Mouse (Mus musculus): ENCODE results near the gene Prtg.

The Prtg gene

DNA sequence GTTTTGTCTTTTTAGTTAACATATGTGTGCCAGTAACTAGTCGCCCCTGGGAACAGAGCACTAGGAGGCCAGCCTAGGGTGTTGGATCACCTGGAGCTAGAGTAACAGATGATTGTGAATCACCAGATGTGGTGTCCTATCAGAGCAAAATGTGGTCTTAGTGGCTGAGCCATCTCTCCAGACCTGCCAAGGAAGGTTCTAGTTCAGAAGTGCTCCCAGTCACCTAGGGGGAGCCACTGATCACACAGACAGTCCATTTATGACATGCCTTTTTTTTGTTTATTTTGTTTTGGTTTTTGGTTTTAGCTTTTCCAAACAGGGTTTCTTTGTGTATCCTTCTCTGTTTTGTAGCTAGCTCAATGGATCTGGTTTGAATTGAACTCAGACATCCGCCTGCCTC, 104.7 kb downstream of the Prtg start:
- no peak for DNase-seq (ENCODE audit: low spot score)

DNA sequence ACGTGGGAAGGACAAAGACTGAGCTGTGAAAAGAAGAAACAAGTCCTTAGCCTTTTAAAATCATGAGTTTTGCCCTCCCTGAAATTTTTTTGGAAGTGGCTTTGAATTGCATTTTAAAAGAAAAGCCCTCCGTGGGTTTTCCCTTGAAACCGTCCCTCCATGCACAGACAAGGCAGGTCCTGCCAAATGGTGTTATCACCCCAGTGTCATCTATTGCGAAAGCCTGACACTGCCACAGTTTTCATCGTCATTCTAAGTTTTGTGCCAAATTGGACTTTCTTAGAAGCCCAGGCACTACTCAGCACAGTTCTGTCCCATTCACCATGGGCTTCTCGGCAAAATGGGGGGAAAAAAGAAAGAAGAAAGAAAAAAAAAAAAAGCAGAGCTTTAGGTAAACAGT, 106.9 kb downstream of the Prtg start:
- no peak for DNase-seq (ENCODE audit: low spot score)

DNA sequence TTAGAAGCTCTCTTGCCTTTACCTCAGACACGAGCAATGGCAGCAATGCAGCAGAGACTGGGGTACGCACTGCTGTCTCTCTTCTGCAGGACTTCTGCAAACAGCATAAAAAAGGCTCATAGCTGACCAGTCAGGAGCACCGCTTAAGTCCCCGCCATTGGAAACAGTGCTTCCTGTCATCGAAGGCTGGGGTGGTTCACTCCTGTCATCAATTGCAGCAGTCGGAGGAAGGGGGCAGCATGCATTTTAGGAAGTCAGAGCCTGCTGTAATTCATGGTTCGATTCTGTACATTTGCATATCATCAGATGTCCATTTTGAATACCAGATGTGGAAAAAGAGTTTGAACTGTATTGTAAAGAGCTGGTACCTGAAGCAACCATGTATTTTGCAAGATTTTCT, 109.1 kb downstream of the Prtg start:
- no peak for DNase-seq (ENCODE audit: low spot score)

DNA sequence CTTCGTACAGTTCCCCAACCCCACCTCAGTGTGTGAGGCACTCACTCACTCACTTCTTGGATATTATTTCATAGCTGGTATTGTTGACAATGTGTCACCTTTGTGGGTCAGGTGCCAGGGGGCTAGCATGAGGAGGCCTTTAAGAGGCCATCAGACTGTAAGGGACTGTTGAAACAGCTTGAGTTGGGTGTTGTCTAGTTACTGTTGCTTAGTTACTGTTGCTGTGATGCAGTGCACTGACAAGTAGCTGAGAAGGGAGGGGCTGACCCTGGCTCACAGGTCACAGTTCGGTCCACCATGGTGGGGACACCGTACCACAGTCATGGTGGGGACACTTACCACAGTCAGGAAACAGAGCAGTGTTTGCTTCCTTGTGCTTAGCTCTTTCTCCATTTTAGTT, 116.4 kb downstream of the Prtg start:
- DNase-seq (ENCODE audit: low spot score) = no peak

DNA sequence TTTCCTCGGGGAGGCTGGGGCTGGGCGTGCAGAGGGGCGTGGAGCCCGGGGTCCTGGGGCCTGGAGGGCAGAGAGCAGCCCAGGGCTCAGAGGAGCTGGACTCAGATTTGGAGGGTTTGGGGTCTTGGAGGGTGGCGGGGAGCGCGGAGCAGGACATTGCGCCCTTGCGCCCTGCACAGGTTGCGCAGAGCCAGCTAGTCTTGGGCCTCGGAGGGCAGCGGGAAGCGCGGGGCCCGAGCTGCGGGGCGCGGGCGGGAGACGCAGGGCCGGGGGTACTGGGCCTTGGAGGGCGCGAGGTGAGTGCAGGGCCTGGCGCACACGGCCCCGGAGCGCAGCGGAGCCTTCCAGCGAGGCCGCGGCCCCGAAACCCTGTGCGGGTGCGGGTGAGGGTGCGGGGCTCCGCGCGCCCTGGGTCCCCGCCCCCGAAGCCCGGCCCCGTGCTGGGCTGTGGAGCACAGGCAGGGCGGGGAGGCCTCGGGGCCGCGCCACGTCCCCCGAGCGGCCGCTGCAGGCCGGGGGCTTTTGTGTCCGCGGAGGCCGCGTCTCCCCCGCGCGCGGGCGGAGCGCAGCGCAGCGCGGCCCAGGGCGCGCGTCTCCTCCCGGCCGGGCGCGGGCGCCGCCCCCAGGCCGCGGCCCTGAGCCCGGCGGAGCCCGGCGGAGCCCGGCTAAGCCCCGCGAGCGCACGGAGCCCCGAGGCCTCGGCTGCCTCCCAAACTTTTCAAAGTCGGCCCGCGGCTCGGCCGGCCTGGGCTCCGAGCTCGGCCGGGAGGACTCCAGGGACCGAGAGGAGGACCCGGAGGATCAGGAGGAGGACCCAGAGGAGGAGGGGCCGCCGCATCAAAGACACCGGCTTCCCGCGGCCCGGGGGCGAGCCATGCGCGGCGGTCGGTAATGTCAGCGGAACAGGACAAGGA, 118.6 kb downstream of the Prtg start, which contains the start of gene Pygo1:
TSS of gene Pygo1 (plus strand) at position 625 of the 914 bp plus-strand sequence.
- DNase-seq (ENCODE audit: low spot score) = peak; percentile 63

DNA sequence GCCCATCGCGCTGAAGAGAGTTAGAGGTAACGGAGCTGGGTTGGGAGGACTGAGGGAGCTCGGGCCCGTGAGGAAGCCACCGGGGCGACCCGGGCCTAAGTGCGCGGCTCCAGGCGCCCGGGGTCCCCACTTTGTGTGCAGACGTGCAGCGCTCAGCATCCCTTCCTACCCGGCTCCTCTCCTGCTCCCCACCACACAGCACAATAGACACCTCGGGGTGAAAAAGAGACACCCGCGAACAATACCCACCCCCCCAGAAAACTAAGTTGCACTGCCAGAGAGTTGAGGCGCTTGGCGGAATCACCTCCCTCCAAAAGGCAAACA, 119.2 kb downstream of the Prtg start:
- no peak for DNase-seq (ENCODE audit: low spot score)

DNA sequence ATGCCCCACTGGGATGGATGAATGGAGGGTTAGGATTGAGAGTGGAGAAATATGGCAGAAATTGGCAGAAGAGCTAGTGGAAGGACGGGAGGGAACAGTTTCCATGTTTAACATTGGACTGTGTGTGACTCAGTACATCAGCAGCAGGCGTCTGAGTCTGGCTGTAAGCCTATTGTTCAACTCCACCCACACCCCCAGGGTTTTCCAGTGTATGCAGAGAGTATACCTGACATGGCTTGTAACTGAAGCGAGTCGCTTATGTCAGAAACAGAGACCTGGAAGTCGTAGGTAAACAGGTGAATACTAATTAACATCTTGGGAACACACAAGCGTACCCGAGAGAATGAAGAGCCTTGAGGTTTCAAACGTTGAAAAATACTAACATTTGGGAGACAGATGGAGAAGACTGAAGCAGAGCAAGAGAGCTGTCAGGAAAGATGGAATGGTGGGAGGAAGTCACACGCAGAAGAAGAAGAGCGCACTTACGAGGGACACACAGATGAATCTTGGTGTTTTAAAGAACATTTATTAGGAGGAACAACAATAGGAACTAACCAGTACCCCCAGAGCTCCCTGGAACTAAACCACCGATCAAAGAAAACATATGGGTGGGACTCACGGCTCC, 124.6 kb downstream of the Prtg start:
- no peak for DNase-seq (ENCODE audit: low spot score)

DNA sequence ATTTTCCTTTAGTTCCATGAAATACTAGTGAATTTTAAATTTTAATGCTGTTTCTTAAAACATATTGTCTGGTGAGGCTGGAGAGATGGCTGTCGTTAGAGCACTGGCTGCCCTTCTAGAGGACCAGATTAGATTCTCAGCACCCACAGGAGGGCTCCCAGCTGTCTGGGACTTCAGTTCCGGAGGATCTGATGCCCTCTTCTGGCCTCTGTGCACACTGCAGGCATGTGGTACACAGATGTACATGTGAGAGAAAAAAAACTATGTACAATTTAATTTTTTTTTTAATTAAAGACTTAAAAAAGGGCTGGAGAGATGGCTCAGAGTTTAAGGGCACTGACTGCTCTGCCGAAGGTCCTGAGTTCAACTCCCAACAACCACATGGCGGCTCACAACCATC, 128.6 kb downstream of the Prtg start:
- DNase-seq (ENCODE audit: low spot score) = no peak

DNA sequence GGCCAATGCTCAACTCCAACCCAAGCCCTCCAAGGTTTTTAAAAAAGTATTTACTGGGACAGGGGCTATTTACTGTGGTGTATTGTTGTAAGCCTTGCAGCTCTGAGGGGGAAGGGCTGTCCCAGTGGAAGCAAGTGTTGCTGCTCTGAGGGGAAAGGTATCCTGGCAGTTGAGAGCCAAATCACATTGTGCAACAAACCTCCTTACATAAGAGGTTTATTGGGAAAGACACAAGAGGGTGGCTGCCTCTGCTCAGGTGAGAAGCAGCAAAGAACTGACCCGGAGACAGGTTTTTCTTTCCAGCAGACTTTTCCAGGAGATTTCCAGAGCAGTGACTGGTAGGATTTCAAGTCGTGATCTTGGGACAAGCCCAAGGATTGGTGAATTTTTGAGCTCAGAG, 129.6 kb downstream of the Prtg start:
- DNase-seq (ENCODE audit: low spot score) = no peak

DNA sequence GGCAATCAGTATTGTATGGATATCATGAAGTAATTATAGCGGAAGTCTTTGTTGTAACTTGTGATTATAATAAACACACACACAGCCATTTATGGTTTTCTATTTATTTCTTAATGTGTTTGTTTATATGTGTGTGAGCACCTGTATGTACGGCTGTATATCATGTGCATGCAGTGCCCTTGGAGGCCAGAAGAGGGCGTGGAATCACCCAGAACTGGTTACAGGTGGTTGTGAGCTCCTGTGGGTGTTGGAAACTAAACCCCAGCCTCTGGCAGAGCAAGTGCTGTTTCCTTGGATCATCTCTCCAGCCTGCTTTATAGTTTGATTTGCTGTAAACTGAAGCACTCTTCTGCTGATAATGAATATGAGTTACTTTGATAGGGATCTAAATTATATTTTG, 136.8 kb downstream of the Prtg start:
- no peak for DNase-seq (ENCODE audit: low spot score)

DNA sequence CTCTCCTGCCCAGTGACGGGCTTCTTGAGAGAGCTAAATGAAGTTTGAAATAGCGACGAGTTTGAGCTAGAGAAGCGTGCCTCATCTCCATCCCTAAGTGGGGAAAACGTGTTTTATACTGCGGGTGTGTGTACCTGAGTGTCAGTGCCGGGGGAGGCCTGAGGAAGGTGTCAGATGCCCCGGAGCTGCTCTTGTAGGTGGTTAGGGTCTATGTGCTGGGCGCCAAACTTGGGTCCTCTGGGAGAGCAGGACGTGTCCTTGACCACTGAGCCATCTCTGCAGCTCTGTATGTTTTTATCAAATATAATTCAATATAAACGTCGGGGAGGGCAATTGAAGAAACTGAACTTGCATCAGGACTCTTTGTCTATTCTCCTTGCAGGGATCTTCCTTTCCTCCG, 137.6 kb downstream of the Prtg start:
- DNase-seq (ENCODE audit: low spot score) = no peak

DNA sequence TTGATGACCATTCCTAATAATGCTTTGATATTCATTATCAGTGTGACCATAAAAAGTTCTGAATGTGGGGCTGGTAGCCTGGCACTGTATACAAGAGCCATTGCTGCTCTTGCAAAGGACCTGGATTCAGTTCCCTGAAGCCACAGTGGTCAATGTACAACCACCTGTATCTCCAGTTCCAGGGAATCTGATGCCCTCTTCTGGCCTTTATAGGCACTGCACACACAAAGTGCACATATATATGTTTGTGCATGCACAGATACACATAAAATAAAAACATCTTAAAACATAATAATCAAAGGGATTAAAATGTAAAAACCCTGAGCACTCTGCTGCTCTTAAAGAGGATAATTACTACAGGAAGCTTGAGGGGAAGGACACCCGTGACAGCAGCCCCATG, 140.3 kb downstream of the Prtg start:
- no peak for DNase-seq (ENCODE audit: low spot score)

DNA sequence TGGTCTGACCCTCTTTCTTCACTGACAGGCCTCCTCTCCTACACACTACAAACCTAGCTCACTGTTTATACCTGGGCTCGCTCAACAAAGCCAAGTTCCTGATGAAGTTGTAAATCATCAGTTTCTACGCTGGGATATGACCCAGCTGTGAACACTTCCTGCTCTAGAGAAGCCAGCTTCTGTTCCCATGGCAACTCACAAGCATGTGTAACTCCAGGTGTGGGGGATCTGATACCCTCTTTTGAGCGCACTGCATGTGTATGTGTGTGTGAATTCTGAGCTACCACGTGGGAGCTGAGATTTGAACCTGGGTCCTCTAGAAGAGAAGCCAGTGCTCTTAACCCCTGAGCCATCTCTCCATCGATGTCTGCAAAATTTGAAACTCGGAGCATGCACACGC, 142.9 kb downstream of the Prtg start:
- DNase-seq (ENCODE audit: low spot score) = no peak

DNA sequence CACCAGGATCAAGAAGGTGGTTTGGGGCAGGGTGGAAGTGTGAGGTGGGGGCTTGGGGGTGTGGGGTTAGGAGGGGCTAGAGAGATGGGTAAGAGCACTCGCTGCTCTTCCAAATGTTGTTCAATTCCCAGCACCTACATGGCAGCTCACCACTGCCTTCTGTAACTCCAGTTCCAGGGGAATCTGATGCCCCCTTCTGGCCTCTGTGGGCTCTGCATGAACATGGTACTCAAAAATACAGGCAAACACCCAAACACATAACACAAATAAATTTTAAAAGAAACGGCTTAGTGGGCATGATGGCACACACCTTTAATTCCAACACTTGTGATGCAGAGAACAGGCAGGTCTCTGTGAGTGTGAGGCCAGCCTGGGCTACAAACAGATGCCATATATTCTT, 148.1 kb downstream of the Prtg start:
- DNase-seq (ENCODE audit: low spot score) = peak; percentile 23

DNA sequence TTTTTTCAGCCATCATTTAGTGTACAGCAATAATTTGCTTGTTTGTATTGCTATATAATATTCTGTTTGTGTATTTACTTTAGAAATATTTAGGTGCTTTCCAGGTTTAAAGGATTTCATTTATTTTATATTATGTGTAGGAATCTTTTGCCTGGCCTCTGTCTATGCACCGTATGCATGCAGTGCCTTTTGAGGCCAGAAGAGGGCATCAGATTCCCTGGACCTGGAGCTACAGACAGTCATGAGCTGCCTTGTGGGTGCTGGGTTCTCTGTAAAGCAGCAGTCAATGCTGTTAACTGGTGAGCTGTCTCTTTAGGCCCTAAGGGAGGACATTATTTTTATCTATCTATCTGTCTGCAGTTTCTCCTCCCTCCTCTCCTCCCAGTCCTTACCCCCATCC, 148.9 kb downstream of the Prtg start:
- DNase-seq (ENCODE audit: low spot score) = peak; percentile 70

DNA sequence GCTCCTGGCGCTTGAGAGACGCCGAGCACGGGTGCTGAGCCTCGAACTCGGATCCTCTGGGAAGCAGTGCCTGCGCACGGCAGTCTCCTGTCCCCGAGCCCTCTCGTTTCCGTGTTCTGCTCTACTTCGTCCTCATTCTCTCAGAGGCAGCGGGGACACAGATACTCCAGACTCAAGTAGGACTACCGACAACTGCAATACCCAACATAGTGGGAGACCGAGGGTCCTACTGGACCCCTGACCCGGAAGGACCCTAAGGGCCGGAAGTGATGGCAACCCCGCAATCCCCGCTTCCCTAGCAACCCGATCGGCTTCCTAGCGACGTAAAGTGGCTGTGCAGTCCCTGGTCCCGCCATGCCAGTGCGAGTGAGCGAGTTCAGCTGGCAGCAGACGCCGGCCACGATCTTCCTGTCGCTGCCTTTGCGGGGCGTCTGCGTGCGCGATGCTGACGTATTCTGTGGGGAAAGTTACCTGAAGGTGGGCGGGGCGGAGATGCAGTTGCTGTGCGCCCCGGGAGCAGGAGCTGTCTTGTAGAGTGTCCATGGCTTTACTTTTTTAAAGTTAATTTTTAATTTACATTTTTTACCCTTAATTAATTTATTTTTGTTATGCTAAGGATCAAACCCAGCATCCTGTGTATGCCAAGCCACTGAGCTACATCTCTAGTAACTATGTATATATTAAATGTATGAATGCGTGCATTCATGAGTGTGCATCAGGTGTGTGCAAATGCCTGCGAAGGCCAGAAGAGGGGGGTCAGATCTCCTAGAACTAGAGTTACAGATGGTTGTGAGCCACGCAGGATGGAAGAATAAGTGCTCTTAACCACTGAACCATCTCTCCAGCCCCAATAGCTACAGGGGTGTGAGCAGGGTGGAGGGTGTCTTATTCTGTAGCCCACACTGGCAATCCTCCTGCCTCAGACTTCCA, 152.1 kb downstream of the Prtg start, which contains the start of the genes Dyx1c1 and Gm44503:
TSS of gene Dyx1c1 (plus strand) at position 265 of the 930 bp plus-strand sequence.
TSS of gene Gm44503 (plus strand) at position 332 of the 930 bp plus-strand sequence.
- peak; percentile 95 for DNase-seq (ENCODE audit: low spot score)

DNA sequence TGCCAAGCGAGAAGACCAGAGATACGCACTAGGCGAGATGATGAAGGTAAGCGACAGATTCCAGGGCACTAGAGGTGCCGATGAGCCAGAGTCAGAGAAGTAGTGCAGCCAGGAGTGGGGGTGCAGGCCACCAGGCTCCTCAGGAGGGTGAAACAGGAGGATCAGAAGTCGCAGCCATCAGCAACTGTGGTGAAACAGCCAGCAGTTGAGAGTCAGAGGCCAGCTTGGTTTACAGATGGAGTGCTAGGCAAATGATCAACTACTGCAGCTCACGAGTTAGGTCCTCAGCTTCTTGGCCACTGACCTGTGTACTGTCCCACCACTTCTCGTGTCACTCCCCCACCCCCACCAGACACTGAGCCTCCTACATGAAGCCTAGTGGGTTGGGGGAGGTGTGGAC, 154.7 kb downstream of the Prtg start:
- no peak for DNase-seq (ENCODE audit: low spot score)

DNA sequence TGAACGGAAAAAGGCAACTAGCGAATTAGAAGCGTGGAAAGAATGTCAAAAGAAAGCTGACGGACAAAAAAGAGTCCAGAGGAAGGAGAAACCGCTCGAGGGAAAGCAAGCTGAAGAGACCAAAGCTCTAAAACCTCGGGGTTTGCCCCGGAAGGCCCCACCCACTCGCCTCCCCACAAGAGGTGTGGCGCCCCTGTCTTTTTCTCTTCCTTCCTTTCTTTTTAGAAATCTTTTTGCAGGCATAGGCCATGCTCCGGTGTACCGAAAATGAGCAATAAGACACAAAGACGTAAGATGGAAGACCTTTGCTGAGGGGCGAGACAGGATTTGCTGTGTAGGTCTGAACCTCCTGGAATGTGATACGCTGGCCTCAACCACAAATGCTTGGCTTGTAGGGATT, 155.3 kb downstream of the Prtg start:
- DNase-seq (ENCODE audit: low spot score) = no peak
